Mouse (Mus musculus): ENCODE results near the gene Zdhhc5. TPM values are rescaled to one million over a fixed set of nuclear protein-coding genes. Genes with fewer than 3 reads are reported as not detected.

Gene Zdhhc5
- total RNA-seq, 2 experiments from 2014 or later, result 45.1 to 50.9 TPM

- DNase-seq (ENCODE audit: low spot score in 2 of 2), result no peak
These were observed 65.3 kb downstream of the Zdhhc5 start for GRCm38 (mm10) chr2:84649674-84650073.

DNA sequence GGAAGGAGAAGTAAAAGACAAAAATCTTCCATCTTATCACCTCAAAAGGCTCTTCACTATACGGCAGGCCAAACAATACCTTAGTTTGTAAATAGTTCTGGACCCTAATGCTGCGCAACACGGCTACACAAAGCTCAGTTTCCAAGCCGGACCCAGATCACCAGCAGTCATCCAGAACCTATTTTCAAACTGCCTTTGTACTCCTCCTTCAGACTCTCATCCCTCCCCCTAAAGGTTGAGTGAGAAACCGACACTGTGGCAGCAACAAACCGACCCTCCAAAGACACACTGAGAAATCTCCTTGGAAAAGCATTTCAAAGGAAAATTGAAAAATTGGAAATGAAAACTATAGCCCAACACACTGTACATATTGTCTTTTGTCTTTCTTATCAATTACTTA, 66.6 kb downstream of the Zdhhc5 start:
- DNase-seq (ENCODE audit: low spot score in 2 of 2), result no peak

GRCm38 (mm10) chr2:84647051-84647568, 67.9 kb downstream of the Zdhhc5 start:
- no peak for DNase-seq (ENCODE audit: low spot score in 2 of 2)

- no peak for DNase-seq (ENCODE audit: low spot score in 2 of 2)
These were observed 68.8 kb downstream of the Zdhhc5 start for GRCm38 (mm10) chr2:84646138-84646537.

DNA sequence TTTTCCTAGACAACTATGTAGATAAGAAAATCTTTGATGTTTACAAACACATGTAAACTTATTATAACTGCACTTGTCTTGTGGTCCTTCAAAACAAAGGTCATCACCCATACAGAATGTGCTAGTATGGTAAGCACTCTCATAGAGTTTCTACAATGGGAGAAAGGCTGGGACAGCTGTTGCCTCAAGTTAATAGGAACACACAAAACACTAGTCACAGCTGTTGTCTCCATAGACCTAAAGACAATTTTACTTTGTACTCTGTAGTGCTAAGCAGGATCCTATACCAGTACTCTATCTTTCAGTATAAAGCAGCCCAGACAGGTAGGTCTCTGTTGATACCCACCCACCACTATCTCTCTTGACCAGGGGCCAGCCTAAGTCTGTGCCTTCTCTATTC, 74.1 kb downstream of the Zdhhc5 start:
- no peak for DNase-seq (ENCODE audit: low spot score in 2 of 2)

DNA sequence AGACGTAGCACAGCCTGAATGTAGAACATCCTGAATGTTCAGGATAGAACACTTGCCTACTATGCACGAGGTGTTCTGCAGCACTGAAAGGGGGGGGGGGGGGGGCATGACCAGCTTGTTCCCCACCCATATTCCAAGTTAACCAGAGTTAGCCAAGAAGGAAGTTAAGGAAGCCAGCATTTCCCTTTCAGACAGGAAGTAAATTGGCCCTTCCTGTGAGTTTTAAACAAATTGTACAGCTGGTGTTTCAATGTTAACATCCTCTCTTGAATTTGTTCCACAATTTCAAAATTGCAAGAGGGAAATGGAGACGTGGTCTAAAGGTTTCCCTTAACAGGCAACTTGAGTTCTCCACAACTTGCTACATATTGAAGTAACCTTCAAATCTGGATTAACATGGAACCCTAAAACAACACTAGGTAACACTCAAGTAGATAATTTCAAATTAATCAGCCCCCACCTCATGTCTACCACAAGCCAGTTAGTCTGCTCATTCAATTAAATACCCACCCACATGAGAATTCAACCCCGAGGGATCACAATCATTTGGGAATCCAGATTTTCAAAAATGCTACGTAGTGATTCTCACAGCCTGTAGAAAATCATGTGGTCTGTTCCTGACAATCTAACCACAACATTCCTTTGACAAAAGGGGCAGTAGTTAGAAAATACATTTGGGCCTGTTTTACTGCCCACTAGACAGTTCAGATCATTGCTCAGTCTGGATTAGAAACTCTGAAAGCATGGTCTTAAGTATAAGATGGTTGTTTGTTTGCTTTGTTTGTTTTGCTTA, 76.4 kb downstream of the Zdhhc5 start:
- DNase-seq (ENCODE audit: low spot score in 2 of 2), result no peak

Small RNA genes within 50 kb of the gene (microRNA-seq; reads per million reads assigned to microRNA genes)
- gene Mir130a, result 6,205 reads per million, percentile 91 among the genes with 10 or more reads in this experiment

Other genes starting within 250 kb of the Zdhhc5 start
- gene Tfpi, start 238.4 kb downstream of the Zdhhc5 start, total RNA-seq (2021), result 10 to 100 TPM; 18.4 to 19.9 TPM
- 10 to 100 TPM; 89.3 to 97.3 TPM for gene Ctnnd1, start 64.4 kb downstream of the Zdhhc5 start, total RNA-seq (2021)
- gene Btbd18, start 56.1 kb downstream of the Zdhhc5 start, total RNA-seq (2021), result under 1 TPM in 1 of 2 experiments, not detected in 1; 0.08 TPM
- 10 to 100 TPM; 32.2 to 49.9 TPM for gene Selenoh, start 44.4 kb downstream of the Zdhhc5 start, total RNA-seq (2021)
- under 1 TPM; 0.08 to 0.76 TPM for gene Gm28635, start 37.1 kb downstream of the Zdhhc5 start, total RNA-seq (2021)
- 10 to 100 TPM; 17.8 to 19.3 TPM for gene Med19, start 36.8 kb downstream of the Zdhhc5 start, total RNA-seq (2021)
- gene Tmx2, start 36.0 kb downstream of the Zdhhc5 start, total RNA-seq (2021), result 10 to 100 TPM; 46.6 to 48.5 TPM
- gene Clp1, start 12.2 kb upstream of the Zdhhc5 start, total RNA-seq (2021), result 1 to 10 TPM; 6.8 to 8.6 TPM
- gene Ypel4, start 18.9 kb upstream of the Zdhhc5 start, total RNA-seq (2021), result under 1 TPM; 0.74 to 0.78 TPM
- 1 to 10 TPM; 4.0 to 6.3 TPM for gene Gm19426, start 28.5 kb upstream of the Zdhhc5 start, total RNA-seq (2021)
- gene Serping1, start 60.3 kb upstream of the Zdhhc5 start, total RNA-seq (2021), result 10 to 100 TPM; 67.9 to 78.7 TPM
- 10 to 100 TPM; 10.7 to 11.4 TPM for gene Ube2l6, start 83.6 kb upstream of the Zdhhc5 start, total RNA-seq (2021)
- 10 to 100 TPM; 57.0 to 70.9 TPM for gene Smtnl1, start 107.5 kb upstream of the Zdhhc5 start, total RNA-seq (2021)
- 10 to 100 TPM; 48.9 to 51.4 TPM for gene Timm10, start 111.8 kb upstream of the Zdhhc5 start, total RNA-seq (2021)
- 1 to 10 TPM; 5.6 to 7.8 TPM for gene Slc43a1, start 123.7 kb upstream of the Zdhhc5 start, total RNA-seq (2021)
- gene Rtn4rl2, start 171.5 kb upstream of the Zdhhc5 start, total RNA-seq (2021), result under 1 TPM; 0.37 to 0.80 TPM
- gene Slc43a3, start 221.4 kb upstream of the Zdhhc5 start, total RNA-seq (2021), result 10 to 100 TPM; 29.4 to 29.7 TPM

Data from gastrocnemius, postnatal 4 days (tissue).